Mouse (Mus musculus): ENCODE data around the gene Cant1. TPM values are rescaled to one million over a fixed set of nuclear protein-coding genes. Genes with fewer than 3 reads are reported as not detected.

Cant1 gene
- polyA plus RNA-seq (2012; rRNA removed), result 251 and 300 TPM in 2 replicates

DNA sequence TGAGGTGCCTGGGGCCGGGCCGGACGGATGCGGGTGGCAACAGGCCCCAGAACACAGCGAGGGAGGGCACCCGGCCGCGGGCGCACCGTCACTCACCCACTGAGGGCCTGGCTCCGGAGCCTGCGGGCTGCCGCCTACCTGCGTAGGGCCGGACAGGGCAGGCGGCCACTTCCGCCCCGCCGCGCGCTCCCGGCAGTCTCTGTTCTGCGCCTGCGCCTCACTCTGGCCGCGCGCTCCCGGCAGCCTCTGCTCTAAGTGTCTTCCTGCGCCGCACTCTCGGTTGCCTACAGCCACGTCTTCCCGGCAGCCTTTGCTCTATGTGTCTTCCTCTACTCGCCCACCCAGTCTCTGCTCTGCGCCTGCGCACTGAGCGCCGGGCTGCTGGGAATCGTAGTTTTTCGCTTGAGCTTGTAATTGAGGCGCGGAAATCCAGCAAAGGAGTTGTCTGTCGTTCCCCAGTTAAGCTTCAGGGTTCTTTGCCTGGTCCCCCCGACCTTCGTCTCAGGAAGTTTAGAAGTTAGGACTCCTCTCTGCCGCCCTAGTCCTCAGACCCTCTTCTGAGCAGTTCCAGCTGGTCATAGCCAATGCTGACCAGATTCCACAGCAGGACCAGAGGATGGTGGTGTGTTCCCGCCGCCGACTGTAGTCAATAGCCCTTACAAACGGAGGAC, at the start of gene Cant1:
Gene Cant1, minus strand, starts transcription at position 253 of the 671 bp plus-strand sequence.

DNA sequence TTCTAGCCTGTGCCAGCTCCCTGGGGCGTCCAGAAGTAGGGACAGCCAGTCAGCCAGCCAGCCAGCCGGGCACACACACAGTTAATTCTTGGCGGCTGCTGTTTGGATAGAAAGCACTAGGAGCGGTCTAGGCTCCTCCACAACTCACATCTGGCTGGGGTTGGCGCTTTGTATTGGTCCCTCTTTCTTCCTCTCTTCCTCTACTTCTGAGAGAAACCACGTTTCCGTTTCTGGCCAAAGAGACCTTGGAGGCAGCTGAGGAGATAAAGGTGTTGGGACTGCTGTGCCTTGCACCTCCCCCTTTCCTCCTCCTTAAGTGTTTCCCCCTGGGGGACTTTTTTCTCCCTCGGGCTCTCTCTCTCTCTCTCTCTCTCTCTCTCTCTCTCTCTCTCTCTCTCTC, 9.1 kb upstream of the Cant1 start, which contains the start of gene C1qtnf1:
Gene C1qtnf1, plus strand, starts transcription at position 218 of the 400 bp plus-strand sequence.

DNA sequence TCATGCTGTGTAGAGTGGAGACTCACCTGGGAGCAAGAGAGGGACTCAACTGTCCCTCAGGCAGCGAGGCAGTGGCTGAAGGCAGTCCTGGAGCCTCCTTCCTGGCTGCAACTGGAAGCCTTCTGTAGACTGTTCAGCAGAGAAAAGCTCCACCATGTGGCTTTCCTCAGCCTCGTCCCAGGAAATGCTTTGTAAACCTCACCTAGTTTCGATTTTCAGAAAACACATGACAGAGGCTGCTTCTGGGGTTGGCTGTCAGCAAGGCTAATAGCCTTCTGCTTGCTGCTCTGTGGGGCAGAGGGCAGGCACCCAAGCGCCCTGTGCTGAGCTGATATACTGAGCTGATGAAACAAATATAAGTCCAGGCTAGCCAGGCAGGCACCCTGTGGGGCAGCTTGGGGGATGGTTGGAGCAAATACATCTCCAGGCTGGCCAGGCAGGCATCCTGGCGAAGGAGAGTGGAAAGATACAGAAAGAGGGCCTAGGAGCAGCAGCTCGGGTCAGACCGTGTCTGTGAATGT, 17.1 kb downstream of the Cant1 start, which contains the start of gene Lgals3bp:
Gene Lgals3bp, minus strand, starts transcription at position 333 of the 521 bp plus-strand sequence.

Other genes starting within 250 kb of the Cant1 start
- 27.0 and 28.0 TPM in 2 replicates for gene Cyth1, start 170.5 kb downstream of the Cant1 start, polyA plus RNA-seq (2012; rRNA removed)
- 14.0 and 22.6 TPM in 2 replicates for gene Usp36, start 128.8 kb downstream of the Cant1 start, polyA plus RNA-seq (2012; rRNA removed)
- gene Cep295nl, start 76.6 kb downstream of the Cant1 start, polyA plus RNA-seq (2012; rRNA removed), result 0.07 and 0.20 TPM in 2 replicates
- gene Timp2, start 63.3 kb downstream of the Cant1 start, polyA plus RNA-seq (2012; rRNA removed), result 102 TPM in 2 replicates
- gene Lgals3bp, start 17.0 kb downstream of the Cant1 start, polyA plus RNA-seq (2012; rRNA removed), result 251 and 312 TPM in 2 replicates
- 10.2 and 10.5 TPM in 2 replicates for gene C1qtnf1, start 9.1 kb upstream of the Cant1 start, polyA plus RNA-seq (2012; rRNA removed)
- gene Engase, start 57.7 kb upstream of the Cant1 start, polyA plus RNA-seq (2012; rRNA removed), result 32.4 and 44.6 TPM in 2 replicates

Data from colon, adult 2 months (tissue).